Mouse (Mus musculus): ENCODE results near the gene Cdr2l.

Cdr2l gene

GRCm38 (mm10) chr11:115381743-115382539 is at the start of gene Cdr2l:
TSS of gene Cdr2l (plus strand) at chr11:115381916.
- peak; percentile 97 for DNase-seq (ENCODE audit: low read depth, low spot score)

GRCm38 (mm10) chr11:115334531-115334930 is 47.2 kb upstream of the Cdr2l start, which contains the start of gene Otop3:
TSS of gene Otop3 (plus strand) at chr11:115334731.
- no peak for DNase-seq (ENCODE audit: low read depth, low spot score)

DNA sequence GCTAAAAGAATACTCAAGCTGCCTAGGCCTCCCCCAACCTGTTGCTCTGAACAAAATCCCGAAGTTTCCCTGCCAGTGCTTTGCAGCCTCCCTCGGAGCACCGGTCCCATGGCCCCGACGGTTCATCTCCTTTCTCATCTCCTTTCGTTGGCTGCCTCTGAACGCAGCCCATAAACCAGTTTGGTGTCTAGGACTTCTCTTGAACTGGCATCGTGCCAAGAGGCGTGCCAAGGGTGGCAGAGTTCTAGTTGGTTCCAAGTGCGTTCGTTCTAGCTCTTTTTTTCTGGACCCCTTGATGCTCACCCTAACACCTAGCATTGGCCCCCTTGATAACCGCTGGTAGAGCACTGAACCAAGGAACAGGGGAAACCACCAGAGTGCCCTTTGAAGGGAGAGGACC is 46.5 kb upstream of the Cdr2l start:
- DNase-seq (ENCODE audit: low read depth, low spot score), result no peak

GRCm38 (mm10) chr11:115336115-115336514 is 45.6 kb upstream of the Cdr2l start:
- no peak for DNase-seq (ENCODE audit: low read depth, low spot score)

DNA sequence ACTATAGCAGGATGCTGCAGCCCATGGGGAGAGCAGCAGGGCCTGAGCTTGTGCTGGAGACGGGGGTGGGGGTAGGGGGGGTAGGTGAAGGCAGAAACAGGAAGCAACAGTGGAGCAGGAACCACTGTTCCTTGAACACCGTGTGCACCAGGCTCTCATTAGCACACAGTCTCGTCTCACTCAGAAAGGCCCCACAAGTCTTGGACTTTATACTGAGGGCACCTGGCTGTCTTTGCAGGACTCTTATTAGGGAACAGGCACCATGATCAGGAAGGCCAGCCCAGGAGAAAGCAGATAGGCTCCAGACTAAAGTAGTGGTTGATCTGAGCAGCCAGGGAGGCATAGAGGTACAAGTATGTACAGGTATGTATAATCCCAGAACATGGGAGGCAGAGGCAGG is 44.4 kb upstream of the Cdr2l start:
- DNase-seq (ENCODE audit: low read depth, low spot score), result no peak

DNA sequence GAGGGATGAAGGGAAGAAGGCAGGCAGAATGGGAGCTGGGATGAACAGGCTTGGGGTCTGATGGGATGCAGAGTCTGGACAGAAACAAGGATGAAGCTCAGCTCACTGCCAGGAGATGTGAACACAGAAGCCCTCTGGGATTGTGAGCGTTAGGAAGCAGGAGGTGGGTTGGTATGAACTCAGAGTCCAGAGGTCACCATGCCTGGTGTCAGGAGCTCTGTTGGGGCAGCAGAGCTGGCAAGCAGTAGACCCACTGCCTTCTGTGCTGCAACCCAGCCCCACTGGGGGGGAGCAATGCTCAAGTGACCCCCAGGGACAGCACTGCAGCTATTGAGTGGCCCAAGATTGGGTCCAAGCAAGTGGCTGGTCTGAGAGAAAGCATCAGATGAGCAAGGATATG is 43.9 kb upstream of the Cdr2l start:
- no peak for DNase-seq (ENCODE audit: low read depth, low spot score)

GRCm38 (mm10) chr11:115341246-115341645 is 40.5 kb upstream of the Cdr2l start:
- DNase-seq (ENCODE audit: low read depth, low spot score), result no peak

GRCm38 (mm10) chr11:115341866-115342265 is 39.9 kb upstream of the Cdr2l start:
- no peak for DNase-seq (ENCODE audit: low read depth, low spot score)

DNA sequence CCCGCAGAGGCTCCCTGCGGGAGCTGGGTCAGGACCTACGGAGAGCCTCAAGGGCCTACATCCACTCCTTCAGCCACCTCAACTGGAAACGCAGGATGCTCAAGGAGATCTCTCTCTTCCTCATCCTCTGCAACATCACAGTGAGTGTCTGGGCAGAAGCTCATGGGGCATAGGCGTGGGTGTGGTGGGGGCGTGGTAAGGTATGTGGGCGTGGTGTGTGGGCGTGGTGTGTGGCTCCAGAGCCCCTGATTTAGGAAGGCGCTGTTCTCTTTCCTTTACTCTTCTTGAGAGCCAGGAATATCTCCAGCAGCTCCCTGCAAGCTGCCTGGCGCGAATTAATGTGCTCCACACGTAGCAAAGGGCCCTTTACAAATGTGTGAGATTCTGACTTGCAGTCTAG is 36.7 kb upstream of the Cdr2l start:
- DNase-seq (ENCODE audit: low read depth, low spot score), result no peak

GRCm38 (mm10) chr11:115345515-115345914 is 36.2 kb upstream of the Cdr2l start:
- peak; percentile 45 for DNase-seq (ENCODE audit: low read depth, low spot score)

DNA sequence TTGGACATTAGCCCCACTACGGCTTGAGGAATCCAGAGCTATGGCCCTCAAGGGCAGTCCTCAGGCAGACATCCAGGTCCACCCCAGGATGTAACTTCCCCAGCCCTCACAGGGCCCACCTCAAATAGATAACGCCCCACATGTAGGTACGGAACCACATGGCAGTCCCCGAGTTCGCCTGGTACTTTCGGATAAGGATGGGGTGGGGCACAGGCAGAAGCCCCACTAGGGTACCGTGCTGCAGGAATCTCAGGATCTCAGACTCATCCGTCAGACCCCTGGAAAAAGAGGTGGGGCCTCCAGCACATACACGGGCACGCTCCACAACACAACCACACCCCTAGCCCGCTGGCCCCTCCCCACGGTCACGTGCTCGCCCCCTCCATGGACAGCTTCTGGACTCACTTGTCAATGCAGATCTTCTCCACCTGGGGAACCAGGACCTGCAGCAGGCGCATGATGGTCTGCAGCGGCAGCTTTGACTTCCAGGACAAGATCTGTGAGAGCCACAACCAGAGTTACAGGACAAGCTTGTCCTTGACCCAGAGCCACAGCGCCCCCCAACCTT is 33.0 kb upstream of the Cdr2l start:
- DNase-seq (ENCODE audit: low read depth, low spot score), result no peak

GRCm38 (mm10) chr11:115349976-115350375 is 31.7 kb upstream of the Cdr2l start:
- no peak for DNase-seq (ENCODE audit: low read depth, low spot score)

- DNase-seq (ENCODE audit: low read depth, low spot score), result no peak
These were observed 28.3 kb upstream of the Cdr2l start for GRCm38 (mm10) chr11:115353375-115353774.

DNA sequence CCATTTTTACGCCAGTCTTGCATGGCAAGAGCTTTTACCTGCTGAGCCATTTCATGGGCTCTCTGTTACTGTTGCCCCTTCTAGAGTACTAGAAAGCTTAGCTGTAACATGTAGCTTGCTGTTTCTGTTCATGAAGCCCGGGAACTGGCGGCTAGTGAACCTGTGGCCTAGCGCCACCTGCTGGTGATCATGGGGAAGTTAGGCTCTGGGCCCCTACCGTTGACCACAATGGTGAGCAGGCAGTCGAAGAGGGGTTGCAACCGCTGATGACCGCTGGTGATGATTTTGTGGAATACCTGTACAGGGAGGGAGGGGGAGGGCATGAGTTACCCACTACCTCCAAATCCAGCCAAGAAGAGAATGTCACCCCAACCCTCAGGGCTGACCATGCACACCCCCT is 27.5 kb upstream of the Cdr2l start:
- peak; percentile 90 for DNase-seq (ENCODE audit: low read depth, low spot score)

- peak; percentile 89 for DNase-seq (ENCODE audit: low read depth, low spot score)
These were observed 23.2 kb upstream of the Cdr2l start for GRCm38 (mm10) chr11:115358468-115358867.

- peak; percentile 40 for DNase-seq (ENCODE audit: low read depth, low spot score)
These were observed 22.4 kb upstream of the Cdr2l start for GRCm38 (mm10) chr11:115359293-115359692.

DNA sequence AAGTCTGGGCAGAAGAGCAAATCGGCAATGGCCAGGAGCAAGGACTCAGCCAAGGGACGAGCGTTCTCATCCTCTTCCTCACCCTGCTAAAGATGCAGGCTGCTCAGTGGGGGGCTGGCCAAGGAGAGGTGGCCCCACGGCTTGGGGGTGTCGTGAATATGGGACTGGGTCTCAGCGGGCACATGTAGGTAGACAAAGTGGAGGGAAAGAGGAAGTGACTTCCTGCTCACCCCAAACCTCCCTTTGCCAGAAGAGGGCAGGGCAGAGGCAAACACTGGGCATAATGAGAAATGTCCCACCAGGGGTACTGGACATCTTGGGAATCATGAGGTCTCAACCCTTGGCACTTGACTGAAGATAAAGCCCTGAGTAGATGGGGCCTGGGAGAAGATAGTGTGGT is 22.0 kb upstream of the Cdr2l start:
- peak; percentile 33 for DNase-seq (ENCODE audit: low read depth, low spot score)

DNA sequence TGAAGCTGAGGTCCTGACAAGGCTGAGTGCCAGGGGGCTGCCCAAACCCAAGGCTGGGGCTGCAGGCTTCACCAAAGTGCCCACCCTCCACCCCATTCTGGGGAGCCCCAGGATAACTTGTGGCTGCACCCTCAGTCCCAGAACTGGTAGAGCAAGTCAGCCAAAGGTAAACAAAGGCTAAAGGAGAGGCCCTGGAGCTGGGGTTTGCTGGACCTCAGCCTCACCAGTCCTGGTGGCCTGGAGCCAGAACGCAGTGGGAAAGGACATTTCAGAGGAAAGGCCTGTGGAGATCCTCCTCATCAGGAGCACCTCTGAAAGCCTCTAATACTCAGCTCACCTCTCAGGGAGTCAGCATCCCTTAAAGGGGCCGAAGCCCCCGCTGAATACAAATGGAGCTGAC is 17.6 kb upstream of the Cdr2l start:
- no peak for DNase-seq (ENCODE audit: low read depth, low spot score)

- DNase-seq (ENCODE audit: low read depth, low spot score), result peak; percentile 44
These were observed 15.5 kb upstream of the Cdr2l start for GRCm38 (mm10) chr11:115366039-115366705.

- DNase-seq (ENCODE audit: low read depth, low spot score), result no peak
These were observed 14.9 kb upstream of the Cdr2l start for GRCm38 (mm10) chr11:115366706-115367394.

GRCm38 (mm10) chr11:115367395-115367944 is 14.2 kb upstream of the Cdr2l start, which contains the start of gene Hid1:
TSS of gene Hid1 (minus strand) at chr11:115367756.
- DNase-seq (ENCODE audit: low read depth, low spot score), result no peak

DNA sequence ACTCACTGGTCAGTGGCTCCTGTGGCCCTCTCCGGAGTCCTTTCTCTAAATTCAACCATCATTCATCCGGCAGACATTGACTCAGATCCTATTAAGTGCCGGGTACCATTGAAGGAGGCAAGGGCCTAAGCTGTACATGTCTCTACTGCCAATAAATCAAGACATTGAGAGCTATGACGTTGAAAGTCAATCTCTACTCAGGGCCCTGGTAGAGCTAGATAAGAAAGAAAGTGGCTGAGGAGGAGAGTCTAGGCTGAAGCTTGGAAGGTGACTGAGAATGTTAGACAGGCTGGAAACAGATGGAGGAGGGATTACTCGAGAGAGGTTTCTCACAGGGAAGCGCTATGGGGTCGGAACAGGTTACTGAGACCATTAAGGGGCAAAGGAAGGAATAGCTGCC is 11.3 kb upstream of the Cdr2l start:
- no peak for DNase-seq (ENCODE audit: low read depth, low spot score)

Measured in 3T3-L1 (cell line).